Comparison of ENCODE assay signal across 8 mouse cellular contexts in genomic region chr4:43039609-43040008, GRCm38 (mm10). TPM values are rescaled to one million over a fixed set of nuclear protein-coding genes. Genes with fewer than 3 reads are reported as not detected.
DNase-seq lines count a peak whose midpoint lies in the region; ATAC-seq and TF ChIP-seq lines count a peak whose summit lies in the region.

No protein-coding gene starts in this region.

- peaks cover 70% of the 10 kb centered on the region for H3K4me1 ChIP-seq in erythroblast, embryonic 14.5 days (ENCODE audit: control insufficient read depth)
- peaks cover 16% of the 10 kb centered on the region for H3K4me1 ChIP-seq in testis, adult 2 months (ENCODE audit: control insufficient read depth, insufficient read depth, low read length)
- peaks cover 32% of the 10 kb centered on the region for H3K4me1 ChIP-seq in limb, embryonic 15.5 days

- peak overlapping the region; percentile 27; the same call in 1 of the 2 replicates for H3K27ac ChIP-seq in testis, adult 2 months (ENCODE audit: control insufficient read depth, insufficient read depth, low read depth, low read length)
- H3K27ac ChIP-seq in limb, embryonic 15.5 days, result peak overlapping the region; percentile 88

- H3K27me3 ChIP-seq in erythroblast, embryonic 14.5 days (ENCODE audit: control insufficient read depth), result peaks cover 5% of the 10 kb centered on the region
- H3K27me3 ChIP-seq in testis, adult 2 months (ENCODE audit: control insufficient read depth, insufficient read depth, low read length), result no peaks in the 10 kb centered on the region
- H3K27me3 ChIP-seq in limb, embryonic 15.5 days, result no peaks in the 10 kb centered on the region

- no peak for ATAC-seq in erythroblast, adult 5-6 weeks (replicated peaks; ENCODE audit: low FRiP score, poor library complexity, severe bottlenecking)
- peak; percentile 8; the same call in 1 of the 2 replicates for ATAC-seq in limb, embryonic 15.5 days (ENCODE audit: insufficient number of reproducible peaks, low FRiP score, low TSS enrichment, low read depth)

- peak overlapping the region; percentile 75 for H3K4me2 ChIP-seq in limb, embryonic 15.5 days

- no peak for TF ChIP-seq CTCF in testis, adult 2 months (IDR thresholded peaks at IDR 0.05; ENCODE audit: control insufficient read depth, insufficient read depth, insufficient replicate concordance, low read depth, low read length)

- no peak for TF ChIP-seq POLR2A in testis, adult 2 months (IDR thresholded peaks at IDR 0.05; ENCODE audit: control insufficient read depth, low read depth, low read length)

- no peak for DNase-seq in testis, postnatal 10 days (ENCODE audit: low spot score)
- peak; percentile 20 for DNase-seq in yolk sac, embryonic 10.5 days (ENCODE audit: low spot score)
- DNase-seq in thymus, postnatal 25 days, result no peak
- DNase-seq in adrenal gland, adult 18-20 months (ENCODE audit: low spot score in 2 of 2), result no peak

- peak overlapping the region; percentile 68 for H3K9ac ChIP-seq in limb, embryonic 15.5 days

- H3K36me3 ChIP-seq in erythroblast, embryonic 14.5 days (ENCODE audit: control insufficient read depth), result peaks cover 32% of the 10 kb centered on the region
- no peaks in the 10 kb centered on the region for H3K36me3 ChIP-seq in testis, adult 2 months (ENCODE audit: control insufficient read depth, insufficient read depth, low read length)
- peaks cover 21% of the 10 kb centered on the region for H3K36me3 ChIP-seq in limb, embryonic 15.5 days

- no peaks in the 10 kb centered on the region for H3K9me3 ChIP-seq in erythroblast, embryonic 14.5 days (ENCODE audit: control insufficient read depth, low read length)
- no peaks in the 10 kb centered on the region for H3K9me3 ChIP-seq in limb, embryonic 15.5 days

- WGBS in limb, embryonic 15.5 days, result 2% methylated on average over 11 of the region's 11 CpGs

- H3K4me3 ChIP-seq in erythroblast, embryonic 14.5 days (replicated peaks), result peak overlapping the region; percentile 78
- H3K4me3 ChIP-seq in testis, adult 2 months (ENCODE audit: control insufficient read depth, low read depth, low read length), result peak overlapping the region; percentile 88
- peak overlapping the region; percentile 71 for H3K4me3 ChIP-seq in limb, embryonic 15.5 days

RNA-seq across cellular contexts. Expression of gene Fam214b, which starts 6.4 kb away (rescaled TPM):
- 73.7 and 83.3 TPM in 2 replicates for polyA plus RNA-seq in erythroblast, embryonic 14.5 days (2012)
- total RNA-seq in erythroblast, adult 5-6 weeks (2015; ENCODE audit: low replicate concordance), result 177 and 182 TPM in 2 replicates
- 191 and 193 TPM in 2 replicates for total RNA-seq in erythroblast, adult 5-6 weeks (2017; ENCODE audit: low replicate concordance)
- polyA plus RNA-seq in testis, adult 2 months (2012; rRNA removed), result 41.4 and 46.3 TPM in 2 replicates
- 14.4 and 14.9 TPM in 2 replicates for polyA plus RNA-seq in limb, embryonic 15.5 days (2015; fragmentation: Nextera tagmentation; extraction: Ambion mirVana)
- 10 to 100 TPM; 54.7 to 58.2 TPM for total RNA-seq in adrenal gland, adult 18-20 months (2021)

RNA-seq across cellular contexts. Expression of gene Stoml2, which starts 8.1 kb away (rescaled TPM):
- 15.4 and 16.6 TPM in 2 replicates for polyA plus RNA-seq in erythroblast, embryonic 14.5 days (2012)
- 38.6 and 40.1 TPM in 2 replicates for total RNA-seq in erythroblast, adult 5-6 weeks (2015; ENCODE audit: low replicate concordance)
- 53.4 and 59.0 TPM in 2 replicates for total RNA-seq in erythroblast, adult 5-6 weeks (2017; ENCODE audit: low replicate concordance)
- polyA plus RNA-seq in testis, adult 2 months (2012; rRNA removed), result 19.8 and 22.7 TPM in 2 replicates
- 286 and 303 TPM in 2 replicates for polyA plus RNA-seq in limb, embryonic 15.5 days (2015; fragmentation: Nextera tagmentation; extraction: Ambion mirVana)
- 100 to 1,000 TPM; 159 to 223 TPM for total RNA-seq in adrenal gland, adult 18-20 months (2021)

RNA-seq across cellular contexts. Expression of gene Pigo, which starts 14.0 kb away (rescaled TPM):
- 2.1 and 2.2 TPM in 2 replicates for polyA plus RNA-seq in erythroblast, embryonic 14.5 days (2012)
- total RNA-seq in erythroblast, adult 5-6 weeks (2015; ENCODE audit: low replicate concordance), result 4.8 and 24.2 TPM in 2 replicates
- 8.8 and 10.2 TPM in 2 replicates for total RNA-seq in erythroblast, adult 5-6 weeks (2017; ENCODE audit: low replicate concordance)
- polyA plus RNA-seq in testis, adult 2 months (2012; rRNA removed), result 36.3 and 42.0 TPM in 2 replicates
- polyA plus RNA-seq in limb, embryonic 15.5 days (2015; fragmentation: Nextera tagmentation; extraction: Ambion mirVana), result 22.7 and 23.1 TPM in 2 replicates
- total RNA-seq in adrenal gland, adult 18-20 months (2021), result 10 to 100 TPM; 14.0 to 15.9 TPM

RNA-seq across cellular contexts. Expression of gene Unc13b, which starts 19.1 kb away (rescaled TPM):
- polyA plus RNA-seq in erythroblast, embryonic 14.5 days (2012), result 0.01 TPM in 1 of 2 replicates, not detected in the other
- total RNA-seq in erythroblast, adult 5-6 weeks (2015; ENCODE audit: low replicate concordance), result not detected in 2 replicates
- total RNA-seq in erythroblast, adult 5-6 weeks (2017; ENCODE audit: low replicate concordance), result not detected in 2 replicates
- 17.4 and 20.6 TPM in 2 replicates for polyA plus RNA-seq in testis, adult 2 months (2012; rRNA removed)
- polyA plus RNA-seq in limb, embryonic 15.5 days (2015; fragmentation: Nextera tagmentation; extraction: Ambion mirVana), result 2.7 and 2.9 TPM in 2 replicates
- 10 to 100 TPM; 12.9 to 15.8 TPM for total RNA-seq in adrenal gland, adult 18-20 months (2021)

RNA-seq across cellular contexts. Expression of gene Fancg, which starts 29.3 kb away (rescaled TPM):
- polyA plus RNA-seq in erythroblast, embryonic 14.5 days (2012), result 0.62 and 0.83 TPM in 2 replicates
- total RNA-seq in erythroblast, adult 5-6 weeks (2015; ENCODE audit: low replicate concordance), result 1.7 and 8.6 TPM in 2 replicates
- total RNA-seq in erythroblast, adult 5-6 weeks (2017; ENCODE audit: low replicate concordance), result 11.8 and 17.6 TPM in 2 replicates
- polyA plus RNA-seq in testis, adult 2 months (2012; rRNA removed), result 96.4 and 104 TPM in 2 replicates
- polyA plus RNA-seq in limb, embryonic 15.5 days (2015; fragmentation: Nextera tagmentation; extraction: Ambion mirVana), result 20.7 and 26.1 TPM in 2 replicates
- 1 to 10 TPM; 6.6 to 7.7 TPM for total RNA-seq in adrenal gland, adult 18-20 months (2021)

Comparison
In these comparisons a context has a peak if more than half of its experiments do, and no peak if none do; other contexts are left out.
1. RNA of gene Stoml2, which starts 8.1 kb away (polyA plus RNA-seq): 286 to 303 TPM in limb, embryonic 15.5 days; 19.8 to 22.7 TPM in testis, adult 2 months and 15.4 to 16.6 TPM in erythroblast, embryonic 14.5 days; every median in the first group is over 10 times any median in the second.
2. Peak in every context shown above with its lines, with median percentiles within 50 percentile points of each other: H3K4me3 ChIP-seq.